Mouse (Mus musculus): ENCODE results near the gene Ntm.

Gene Ntm

DNA sequence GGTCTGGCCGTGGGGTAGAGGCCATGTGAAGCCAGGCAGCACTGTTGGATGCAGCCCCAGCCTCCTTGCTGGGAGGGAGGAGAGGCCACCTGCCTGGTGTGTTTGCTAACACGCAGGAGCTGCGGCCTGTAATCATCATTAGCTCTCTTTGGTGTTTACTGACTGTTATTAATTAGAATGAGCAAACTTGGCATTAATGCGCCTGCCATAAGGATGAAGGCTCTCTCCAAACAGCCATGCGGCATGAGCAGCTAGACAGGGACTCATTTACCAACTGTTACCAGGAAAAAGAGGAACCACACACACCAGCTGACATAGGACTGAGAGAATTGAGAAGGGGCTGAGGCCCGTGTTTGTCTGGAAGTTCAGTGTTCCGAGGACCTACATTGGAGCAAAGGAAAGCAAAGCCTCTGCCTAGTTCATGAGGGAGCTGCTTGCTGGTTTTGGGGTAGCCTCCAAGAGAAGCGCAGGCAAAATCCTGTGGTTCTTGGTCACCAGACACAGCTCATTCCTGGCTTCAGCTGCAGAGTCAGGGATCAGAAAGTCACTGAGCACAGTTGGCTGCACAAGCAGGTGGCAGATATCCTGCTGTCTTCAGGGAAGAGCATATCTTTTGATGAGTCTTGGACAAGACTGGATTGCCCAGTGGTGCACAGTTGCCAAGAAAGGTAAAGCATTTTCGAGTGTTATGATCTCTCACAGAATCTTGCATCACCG is 171.6 kb downstream of the Ntm start:
- DNase-seq: no peak

DNA sequence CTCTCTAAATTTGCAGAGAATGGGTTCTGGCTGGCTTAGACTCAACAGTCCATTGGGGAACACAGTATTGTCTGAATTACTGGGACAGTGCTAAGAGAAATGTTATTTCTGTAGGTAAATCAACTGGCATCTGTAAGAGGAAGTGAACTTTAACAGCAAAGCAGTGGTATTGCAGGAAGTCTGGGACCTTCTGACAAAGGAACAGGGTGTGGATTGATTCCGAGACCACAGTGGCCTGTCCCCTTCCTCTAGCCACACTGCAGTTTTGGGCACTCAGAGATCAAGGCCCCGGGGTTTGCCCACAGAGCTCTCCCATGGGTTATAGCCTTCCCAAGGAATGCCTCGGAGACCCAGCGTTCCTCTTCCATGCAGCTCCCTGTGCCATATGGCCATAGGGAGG is 172.9 kb downstream of the Ntm start:
- no peak for DNase-seq

DNA sequence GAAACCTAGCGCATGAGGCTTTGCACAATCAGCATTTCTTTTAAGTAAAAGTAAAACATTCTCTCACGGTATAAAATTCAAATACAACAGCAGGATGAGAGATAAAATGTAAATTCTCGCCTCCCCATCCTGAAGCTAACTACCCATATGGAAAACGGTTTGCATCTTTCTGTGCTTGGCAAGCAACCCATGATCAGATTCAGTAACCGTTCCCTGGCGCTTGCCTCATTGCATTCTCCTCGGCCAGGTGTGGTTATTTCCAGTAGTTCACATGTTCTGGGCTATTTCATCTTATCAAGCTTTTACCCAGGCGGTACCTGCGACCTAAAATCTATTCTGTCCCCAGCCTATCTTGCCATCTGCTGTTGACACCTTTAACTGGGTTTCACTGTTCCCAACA is 174.1 kb downstream of the Ntm start:
- DNase-seq: no peak

DNA sequence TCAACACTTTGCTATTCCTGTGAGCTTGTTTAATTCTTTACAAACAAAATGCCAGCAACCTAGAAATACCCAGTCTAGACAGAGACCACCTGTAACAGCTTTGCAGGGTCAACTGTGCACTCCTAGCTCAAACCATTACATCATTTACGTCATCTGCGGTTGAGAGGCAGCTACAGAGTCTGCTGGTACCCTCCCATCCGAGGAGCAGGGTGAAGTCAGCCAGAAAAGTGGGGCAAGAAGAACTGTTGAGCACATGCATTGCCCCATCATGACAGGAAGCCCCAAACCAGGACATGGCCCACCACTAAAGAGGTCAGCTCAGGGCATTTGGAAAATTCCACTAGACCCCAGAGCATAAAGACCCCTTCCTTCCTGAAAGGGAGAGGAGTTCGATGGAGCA is 175.5 kb downstream of the Ntm start:
- no peak for DNase-seq

DNA sequence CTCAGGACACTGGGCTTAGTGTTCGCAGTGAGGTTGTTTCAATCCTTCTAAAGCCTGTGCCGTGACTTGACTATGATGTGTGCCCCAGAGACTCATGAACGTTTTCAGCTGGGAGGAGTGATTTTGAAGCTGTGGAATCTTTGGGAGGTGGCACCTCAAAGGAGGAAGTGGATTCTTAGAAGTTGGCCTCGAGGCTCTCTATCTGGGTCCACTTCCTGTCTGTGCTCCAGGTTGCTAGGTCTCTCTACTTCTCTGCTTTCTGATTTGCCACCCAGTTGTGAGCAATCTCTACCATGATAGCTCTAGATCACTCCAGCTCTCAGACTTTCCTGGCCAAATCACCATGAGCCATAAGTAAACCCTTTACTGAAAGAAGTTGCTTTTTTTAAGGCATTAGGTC is 180.2 kb downstream of the Ntm start:
- DNase-seq: no peak

DNA sequence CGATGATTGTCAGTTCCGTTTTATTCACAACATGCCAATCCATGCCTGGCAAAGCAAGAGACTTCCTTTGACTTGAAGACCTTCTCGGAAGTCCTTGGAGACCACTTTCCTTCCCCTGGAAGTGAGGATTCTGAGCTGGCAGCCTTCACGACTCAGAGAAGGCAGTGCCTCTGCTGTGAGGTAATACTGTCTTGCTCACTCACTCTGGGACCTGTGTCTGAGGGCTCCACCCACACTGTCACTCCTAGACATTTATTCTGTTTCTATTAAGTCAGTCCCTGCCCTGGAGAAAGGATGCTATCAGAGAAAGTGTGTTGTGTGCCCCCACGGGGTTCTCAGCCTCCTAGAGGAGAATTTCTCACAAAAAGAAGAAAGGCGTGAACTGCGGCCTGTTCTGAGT is 183.2 kb downstream of the Ntm start:
- no peak for DNase-seq

DNA sequence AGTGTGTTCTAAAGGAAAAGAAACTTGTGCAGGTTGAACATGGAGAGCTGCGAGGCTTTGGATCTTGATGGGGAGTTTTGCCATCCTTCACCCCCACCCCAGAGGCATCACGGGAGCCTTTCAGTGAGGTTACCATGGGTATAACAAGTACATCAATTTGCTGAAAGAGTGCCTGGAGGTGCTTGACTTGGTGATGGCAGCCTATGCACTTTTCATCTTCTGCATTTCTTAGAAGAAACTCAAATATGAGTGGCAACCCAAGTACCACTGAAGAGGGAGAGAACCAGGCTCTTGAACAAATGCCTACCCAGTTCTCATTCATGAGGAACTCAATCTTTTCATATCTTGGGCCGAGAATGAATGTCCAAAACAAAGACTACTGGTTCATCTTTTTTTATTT is 186.0 kb downstream of the Ntm start:
- DNase-seq: no peak

DNA sequence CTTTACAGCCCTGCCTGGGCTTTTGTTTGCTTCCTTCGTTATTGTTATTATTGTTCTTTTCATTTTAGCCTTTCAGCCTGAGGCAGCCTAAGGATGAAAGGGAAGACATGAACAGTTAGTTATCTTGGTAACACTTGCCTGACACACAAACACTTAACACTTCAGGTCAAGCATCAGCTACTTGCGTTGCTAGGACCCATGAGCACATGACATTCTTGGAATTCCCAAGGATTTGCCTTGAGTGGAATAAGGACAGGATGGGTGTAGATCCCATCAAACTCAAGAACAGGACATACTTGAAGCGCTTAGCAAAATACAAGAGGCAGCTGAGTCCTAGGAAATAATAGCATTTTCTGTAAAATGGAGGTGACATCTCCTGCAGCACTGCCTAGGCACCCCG is 186.4 kb downstream of the Ntm start:
- DNase-seq: no peak

DNA sequence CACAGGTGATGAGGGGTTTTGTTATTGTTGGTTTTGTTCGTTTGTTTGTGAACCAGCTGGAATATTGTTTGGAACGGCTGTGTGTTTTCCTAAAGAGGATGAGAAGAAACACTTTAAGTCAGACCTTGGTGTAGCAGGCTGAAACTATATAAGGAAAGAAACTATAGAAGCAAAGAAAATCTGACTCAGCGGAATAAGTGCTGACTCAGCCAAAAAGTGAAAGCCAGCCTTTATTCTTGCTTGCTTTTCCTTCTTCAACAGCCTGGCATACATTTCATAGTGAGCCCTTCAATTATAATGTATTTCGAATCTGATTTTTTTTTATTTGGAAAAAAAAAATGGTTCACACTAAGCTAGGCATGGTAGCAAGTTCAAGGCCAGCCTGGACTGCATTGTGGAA is 186.9 kb downstream of the Ntm start:
- no peak for DNase-seq

DNA sequence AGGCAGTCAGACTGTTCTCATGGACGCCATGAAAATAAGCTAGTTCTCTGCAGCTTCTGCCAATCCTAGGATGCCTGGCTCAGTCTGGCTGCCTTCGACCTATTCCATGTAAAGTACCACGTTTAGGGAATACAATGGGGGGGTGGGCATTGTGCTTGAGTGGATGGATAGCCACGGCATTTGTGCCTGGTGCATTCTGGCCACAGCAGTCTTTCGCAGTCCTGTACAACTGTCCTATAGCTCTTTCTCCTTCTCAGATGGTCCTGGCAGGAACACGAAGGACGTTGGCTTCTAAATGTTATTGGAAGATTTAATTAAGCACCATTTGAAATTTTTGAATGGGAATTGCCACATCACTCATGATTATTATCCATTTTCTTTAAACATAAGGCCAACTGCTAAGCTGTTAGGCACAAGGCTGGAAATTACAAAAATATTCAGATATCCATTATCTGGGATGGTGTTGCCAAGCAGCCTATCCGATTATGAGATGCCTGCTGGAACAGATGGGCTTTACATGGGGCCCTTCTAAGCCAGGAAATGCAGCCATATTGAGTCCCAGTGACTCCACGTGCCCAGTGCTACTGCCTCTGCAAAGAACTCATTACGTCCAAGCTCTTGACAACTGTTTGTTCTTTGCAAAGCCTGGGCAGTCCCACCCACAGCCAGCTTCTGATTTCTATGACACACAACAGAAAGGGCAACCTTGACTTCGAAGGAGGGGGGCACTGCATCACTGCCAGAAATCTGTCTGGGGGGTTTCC is 190.1 kb downstream of the Ntm start:
- no peak for DNase-seq

DNA sequence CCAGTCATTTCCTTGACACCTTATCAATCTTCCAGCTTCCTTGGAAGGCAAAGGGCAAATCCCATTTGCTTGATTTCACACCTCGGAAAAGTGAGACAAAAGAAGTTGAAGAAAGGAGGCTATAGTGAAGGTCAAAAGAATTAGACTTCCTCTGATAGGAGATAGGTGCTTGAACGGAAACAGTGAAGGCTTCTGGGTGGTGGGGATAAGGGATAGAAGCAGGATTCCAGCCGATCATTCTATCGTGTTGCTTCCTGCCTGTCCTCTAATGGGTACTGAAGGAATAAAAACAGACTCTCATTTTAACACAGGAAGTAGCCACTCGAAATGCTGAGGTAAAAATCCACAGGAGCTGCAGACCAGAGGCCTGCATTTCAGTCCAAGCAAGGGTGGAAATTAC is 191.1 kb downstream of the Ntm start:
- no peak for DNase-seq

DNA sequence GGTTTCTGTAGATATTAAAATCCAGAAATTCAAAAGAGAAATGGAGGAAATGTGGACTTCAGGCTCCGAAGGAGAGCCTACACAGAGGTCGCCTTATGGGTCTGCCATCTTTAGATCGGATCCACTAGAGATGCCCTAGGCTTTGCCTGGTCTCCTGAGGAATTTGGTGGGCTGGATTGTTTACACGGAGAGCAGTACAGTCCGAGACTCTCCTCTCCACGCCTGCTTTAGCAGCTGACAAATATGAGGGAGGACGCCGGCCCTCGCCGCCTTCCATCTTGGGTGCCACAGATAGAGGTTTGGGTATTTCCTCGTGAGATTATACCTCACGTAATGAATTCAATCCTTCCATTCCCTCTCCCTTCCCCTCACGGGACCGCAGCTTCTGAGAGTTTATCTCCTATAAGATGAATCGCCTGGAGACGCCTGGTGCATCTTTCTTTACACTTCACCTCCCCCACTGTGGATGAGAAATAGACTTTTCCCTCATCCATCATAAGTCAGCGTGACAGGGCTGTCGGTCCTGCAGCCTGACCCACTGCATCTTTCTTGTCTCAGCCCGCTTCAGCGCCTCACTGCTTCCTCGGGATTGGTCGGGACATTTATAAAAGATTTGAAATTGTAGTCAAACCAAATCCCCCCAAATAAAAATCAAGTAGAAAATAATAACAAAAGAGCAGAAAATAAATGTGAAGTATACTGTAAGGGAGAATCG is 191.7 kb downstream of the Ntm start:
- no peak for DNase-seq

DNA sequence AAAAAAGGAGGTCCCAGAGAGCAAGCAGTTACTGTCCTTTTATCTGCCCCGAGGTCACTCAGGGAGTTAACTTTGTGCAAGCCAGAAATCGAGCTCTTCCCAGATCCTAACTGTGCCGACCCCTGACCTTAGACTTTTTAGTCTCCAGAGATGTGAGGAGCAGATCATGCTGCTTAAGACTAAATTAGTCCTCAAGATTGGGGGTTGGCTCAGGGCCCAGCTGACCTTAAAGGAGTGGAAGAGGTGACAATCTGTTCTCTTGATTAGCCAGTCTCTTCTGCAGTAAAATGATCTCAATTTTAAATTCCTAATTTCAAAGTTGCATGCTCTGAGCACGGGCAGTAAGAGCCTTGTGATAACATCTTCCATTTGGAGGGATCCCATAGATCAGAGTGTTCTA is 193.6 kb downstream of the Ntm start:
- DNase-seq: peak in 1 of 2 experiments; percentile 8

DNA sequence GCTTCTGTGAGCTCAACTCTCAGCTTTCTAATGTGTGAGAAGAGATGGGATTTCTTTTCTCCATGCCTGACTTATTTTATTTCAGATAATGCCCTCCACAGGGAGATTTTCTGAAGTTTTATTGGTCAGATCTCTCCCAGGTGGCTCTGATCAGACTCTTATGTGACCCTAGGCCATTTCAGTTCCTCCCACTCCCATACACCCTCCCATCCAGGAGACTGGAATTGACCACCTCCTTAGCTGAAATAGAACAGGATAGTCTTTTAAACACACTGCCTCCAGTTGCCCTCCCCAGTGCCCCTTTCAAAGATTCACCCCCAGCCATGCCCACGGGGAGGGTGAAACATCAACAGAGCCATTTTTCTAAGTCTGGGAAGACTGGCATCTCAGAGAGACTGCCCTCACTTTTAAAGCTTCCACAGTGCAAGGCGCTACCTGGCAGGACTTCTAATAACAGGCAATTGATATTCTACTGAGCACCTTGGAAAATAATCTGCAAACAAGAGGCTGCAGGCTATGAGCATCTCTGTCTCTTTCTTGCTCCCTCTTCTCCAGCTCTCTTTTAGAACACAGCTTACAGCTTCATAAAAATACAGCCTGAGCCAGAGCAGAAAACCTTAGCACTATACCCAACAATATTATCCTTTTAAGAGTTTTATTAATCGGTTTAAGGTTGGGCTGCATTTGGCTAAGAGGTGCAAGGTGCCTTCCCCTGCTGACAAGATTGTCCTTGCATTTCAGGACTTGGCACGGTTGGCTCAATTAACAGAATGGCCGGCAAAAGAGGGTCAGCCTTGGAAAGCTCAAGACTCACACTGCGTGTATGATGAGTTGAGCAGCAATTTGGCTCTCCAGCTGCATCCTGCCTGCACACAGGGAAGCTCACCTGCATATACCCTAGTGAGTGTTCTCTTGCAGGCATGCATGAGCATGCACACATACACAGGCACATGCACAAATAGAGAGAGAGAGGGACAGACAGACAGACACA is 196.7 kb downstream of the Ntm start:
- DNase-seq: no peak

DNA sequence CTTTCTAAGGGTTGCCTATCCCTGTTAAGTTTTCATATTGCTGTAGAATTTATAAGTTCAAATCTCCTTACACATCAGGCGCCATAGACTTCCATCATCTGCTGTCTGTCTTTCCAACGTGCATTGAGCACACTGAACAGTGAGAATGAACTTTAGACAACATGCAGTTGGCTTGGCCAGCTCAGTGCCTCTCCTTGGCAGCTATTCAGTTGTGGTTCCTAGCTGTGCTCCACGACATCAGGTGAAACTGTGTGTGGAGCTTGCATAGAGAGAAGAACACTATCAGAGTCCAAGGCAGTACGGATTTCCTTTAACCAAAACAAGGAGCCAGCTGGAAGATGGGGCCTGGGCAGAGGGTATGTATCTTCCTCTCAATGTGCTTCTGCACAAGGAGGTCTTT is 199.6 kb downstream of the Ntm start:
- DNase-seq: no peak

DNA sequence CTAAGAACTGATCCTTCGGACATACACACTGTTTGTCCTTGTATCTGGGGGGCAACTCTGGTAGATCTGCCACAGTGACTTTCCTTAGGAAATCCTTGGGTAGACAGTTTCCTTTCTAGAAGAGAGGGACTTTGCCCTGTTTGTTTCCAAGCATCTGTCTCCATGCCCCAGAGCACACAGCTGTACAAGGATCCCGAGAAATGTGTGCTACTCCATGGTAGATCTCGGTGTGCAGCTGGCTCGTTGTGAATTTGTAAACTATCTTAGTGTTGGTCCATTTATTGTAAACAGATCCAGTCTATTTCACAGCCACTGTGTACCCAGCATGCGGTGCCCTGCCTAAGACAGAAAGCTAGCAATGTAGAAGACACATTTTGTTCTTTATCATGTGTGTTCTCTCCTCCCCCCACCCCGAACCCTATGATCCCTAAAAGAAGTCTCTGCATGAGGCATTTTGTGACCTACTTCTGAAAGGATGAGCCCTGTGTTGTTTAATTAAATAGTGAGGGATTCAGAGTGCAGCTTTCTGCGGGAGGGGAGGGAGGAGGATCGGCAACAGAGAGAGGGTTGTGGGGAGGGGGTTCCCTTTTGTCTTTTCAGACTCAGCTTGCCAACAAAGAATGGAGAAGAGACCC is 200.9 kb downstream of the Ntm start:
- no peak for DNase-seq

DNA sequence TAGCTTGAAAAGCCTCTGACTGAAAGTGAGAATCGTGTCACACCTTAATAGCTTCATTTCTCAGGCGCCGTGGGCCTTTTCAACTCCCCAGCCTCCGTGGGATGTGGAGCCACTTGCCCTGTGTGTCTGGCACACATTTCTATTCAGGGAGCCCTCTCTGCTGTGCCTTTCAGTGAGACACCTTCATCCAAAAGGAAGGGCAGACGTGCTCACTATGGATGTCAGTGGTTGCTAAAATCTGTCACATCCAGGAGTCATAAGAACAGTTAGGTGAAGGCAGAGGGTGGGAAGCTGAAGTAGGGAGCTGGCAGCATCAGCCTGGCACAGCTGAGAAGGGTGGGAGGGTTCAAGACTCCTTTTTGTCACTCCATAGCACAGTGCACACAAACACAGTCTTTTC is 201.4 kb downstream of the Ntm start:
- DNase-seq: no peak

DNA sequence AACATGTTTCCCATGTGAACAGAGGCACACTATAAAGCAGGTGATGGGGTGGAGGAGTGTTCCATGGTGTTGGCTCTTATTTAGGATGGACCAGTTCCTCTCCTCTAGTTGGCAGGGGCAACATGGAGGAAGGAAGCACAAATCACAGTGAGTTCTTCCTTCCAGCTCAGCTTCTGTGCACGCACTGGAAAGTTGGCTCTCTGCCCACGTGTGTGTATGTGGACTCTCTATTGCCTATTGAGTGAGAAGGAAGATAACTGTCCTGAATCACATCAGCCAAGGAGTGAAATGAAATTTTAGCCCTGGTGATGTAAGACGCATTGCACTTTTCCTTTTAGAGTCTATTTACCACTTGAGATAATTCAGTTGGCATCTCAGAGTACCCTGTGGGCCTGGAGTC is 203.0 kb downstream of the Ntm start:
- peak; percentile 30 to 46 for DNase-seq

DNA sequence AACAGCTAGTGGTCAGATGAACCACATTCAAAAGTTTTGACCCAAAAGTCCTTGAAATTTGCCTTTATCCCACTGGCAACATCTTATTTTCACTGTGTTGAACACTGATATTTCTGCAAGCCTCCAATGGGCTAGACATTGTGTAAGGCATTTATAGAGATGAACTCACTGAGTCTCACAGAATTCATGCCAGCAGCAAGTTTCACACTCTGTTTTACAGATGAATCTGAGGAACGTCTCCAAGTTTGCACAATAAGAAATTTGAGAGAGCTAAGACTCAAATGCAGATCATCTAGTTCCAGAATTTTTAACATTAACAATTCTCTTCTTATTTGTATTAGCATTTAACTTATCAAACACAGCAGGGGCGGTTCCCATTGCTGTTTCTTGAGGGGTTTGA is 203.9 kb downstream of the Ntm start:
- DNase-seq: no peak

DNA sequence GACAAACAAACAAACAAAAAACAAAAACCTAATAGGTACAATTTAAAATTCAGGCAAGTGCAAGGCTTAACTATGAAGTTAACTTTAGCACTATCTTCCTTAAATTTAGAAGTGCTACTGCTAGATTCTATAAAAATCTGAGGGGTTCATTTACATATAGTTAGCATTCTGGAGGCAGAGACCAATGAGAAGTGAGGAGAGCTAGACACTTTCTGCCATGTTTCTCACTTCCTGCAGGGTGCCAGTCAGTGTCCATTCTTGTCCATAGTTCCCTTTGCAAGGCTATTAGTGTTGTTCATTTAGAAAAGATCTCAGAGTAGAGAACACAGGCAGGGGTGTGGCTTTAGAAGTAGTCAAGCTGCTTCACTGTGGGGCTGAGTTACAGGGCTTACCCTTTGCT is 208.6 kb downstream of the Ntm start:
- no peak for DNase-seq

DNA sequence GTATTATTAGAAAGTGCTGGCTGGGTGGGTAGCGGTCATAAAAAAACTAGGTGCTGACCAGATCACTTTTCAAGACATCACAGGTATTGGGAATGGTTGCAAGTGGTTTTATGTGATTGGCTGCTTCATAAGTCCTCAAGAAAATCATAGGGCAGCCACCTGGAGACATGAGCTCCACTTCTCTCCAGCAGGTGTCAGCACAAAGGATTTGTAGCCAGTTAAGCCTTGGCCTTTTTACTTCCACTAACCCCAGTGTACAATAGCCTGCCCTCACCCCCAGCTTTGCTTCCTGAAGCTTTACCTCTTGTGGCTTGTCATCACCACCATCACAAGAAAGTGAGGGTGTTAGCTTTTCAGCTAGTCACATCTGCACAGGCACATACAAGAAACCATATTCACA is 211.5 kb downstream of the Ntm start:
- peak in 1 of 2 experiments; percentile 25 for DNase-seq

DNA sequence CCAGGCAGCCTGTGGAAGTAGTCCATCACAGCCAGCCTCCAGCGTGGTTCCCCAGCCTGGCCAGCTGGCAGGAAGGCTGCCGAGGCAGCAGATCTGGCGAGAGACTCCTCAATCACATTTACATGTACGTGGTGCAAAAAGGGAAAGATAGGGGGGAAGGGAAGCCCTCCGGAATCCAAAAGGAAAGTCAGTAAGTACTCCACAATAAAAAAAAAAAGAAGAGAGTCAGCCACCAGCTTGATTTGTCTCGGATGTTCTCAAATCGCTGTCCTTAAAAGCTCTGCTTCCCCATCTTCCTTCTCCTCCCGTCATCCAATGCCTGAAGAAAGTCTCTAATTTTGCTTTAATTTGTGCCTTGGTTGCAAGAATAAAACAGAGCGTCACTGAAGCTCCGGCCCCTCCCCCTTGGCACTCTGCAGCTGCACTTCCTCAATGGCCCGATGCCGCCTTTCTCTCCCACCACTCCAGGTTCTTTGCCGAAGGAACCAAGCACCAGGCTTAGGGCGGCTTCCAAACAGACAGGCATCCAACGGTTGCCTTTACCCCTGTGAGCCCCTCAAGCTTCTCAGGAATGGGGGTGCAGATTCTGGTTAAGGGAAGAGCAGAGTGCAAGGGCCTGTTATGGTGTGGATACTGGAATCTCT is 212.4 kb downstream of the Ntm start:
- DNase-seq: peak; percentile 35 to 46
